Mouse (Mus musculus): Measurements from ENCODE around the gene Zfp933. TPM values are rescaled to one million over a fixed set of nuclear protein-coding genes. Genes with fewer than 3 reads are reported as not detected.
A peak's percentile ranks its signal among the peaks of the same experiment; 100 is the strongest.
"Not testable (repeated sequence)": the region's sequence is repeated elsewhere in the genome, so short reads cannot be mapped to it uniquely, and the experiment has no call there.

Gene Zfp933
- polyA plus RNA-seq, 1 experiment = 0.55 TPM

DNA sequence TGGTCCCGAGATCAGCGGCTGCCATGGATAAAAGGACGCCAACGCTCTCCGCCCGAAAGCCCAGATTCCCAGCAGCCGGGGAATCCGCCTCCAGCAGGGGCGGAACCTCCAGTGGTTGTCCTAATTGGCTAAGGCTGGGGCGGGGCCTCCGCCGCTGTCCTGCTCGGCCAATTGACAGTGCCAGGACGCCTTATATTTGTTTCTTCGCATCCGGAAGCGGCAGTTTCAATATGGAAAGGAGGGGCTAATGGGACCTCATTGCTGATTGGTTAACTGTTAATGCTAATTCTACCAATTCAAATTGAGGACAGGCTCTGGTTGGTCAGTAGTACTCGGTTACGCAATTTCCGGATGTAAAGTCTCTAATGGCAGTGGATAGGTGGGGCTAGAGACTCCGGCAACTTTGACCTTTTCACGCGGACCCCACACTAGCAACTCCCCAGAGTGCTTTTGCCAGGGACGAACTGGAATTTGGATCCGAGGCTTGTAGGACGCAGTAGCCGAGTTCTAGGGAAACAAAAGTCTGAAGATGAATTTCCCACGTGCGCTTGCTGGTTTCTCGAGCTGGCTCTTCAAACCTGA lies 20.4 kb upstream of the Zfp933 start, which contains the start of the genes Miip and Fv1:
Gene Miip, minus strand, starts transcription at position 367 of the 582 bp plus-strand sequence.
Gene Fv1, plus strand, starts transcription at position 530 of the 582 bp plus-strand sequence.
- H3K27me3 ChIP-seq (ENCODE audit: control insufficient read depth, insufficient read depth, insufficient read length) = no peaks in the 10 kb centered on the region
- TF ChIP-seq CEBPB (IDR thresholded peaks at IDR 0.05; ENCODE audit: low read depth) (peak; percentile 97), CTCF (IDR thresholded peaks at IDR 0.05; ENCODE audit: control insufficient read depth, insufficient read depth, insufficient read length) (no peak), USF1 (IDR thresholded peaks at IDR 0.05; ENCODE audit: low read depth) (no peak)
- H3K4me3 ChIP-seq (ENCODE audit: insufficient read depth, poor library complexity, severe bottlenecking) = peak within 1 kb of the TSS; percentile 86
- peaks cover 21% of the 10 kb centered on the region for H3K79me2 ChIP-seq (ENCODE audit: control insufficient read depth, insufficient read depth)
- H3K36me3 ChIP-seq (ENCODE audit: control insufficient read depth, insufficient read depth) = peaks cover 25% of the 10 kb centered on the region
- H3K79me3 ChIP-seq (ENCODE audit: low read depth) = peaks cover 22% of the 10 kb centered on the region
- peak within 1 kb of the TSS; percentile 88 for H3ac ChIP-seq (ENCODE audit: control insufficient read depth, insufficient read length, low read depth)

DNA sequence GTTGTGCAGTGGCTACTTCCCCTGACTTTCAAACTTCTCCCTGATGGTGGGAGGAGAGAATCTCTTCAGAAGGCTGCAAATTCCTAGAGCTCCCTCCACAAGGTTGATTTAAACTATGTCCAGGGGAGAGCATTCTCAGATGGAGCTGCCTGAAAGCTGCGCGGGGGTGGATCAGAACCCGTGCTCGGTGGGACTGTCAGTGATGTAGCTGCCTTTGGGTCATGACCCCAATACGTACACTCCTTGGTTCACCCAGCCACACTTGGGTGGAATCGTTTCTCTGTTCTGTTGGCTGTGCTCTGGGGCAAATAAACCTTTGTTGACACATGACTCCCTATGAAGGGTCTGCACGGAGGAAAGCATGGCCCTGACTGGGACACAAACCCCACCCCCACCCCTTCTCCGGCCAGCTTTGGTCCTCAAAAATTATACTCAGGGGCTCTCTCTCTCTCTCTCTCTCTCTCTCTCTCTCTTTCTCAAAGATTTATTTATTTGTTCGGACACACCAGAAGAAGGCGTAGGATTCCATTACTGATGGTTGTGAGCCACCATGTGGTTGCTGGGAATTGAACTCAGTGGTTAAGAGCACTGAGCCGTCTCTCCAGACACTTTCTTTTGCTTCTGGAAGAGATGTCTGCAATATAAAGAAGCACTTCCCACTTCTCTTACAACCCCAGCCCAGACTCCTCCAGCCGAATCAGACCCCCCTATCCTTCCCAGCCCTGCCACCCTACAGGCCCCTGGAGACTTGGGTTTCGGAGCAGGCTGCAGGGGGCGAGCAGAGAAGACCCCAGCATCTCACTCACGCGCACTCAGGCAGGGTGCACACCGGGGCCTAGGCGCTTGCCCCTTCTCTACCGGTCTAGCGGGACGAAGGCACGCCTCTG lies 19.6 kb upstream of the Zfp933 start:
- H3K36me3 ChIP-seq (ENCODE audit: control insufficient read depth, insufficient read depth) = peaks cover 17% of the 10 kb centered on the region
- H3ac ChIP-seq (ENCODE audit: control insufficient read depth, insufficient read length, low read depth) = peak overlapping the region; percentile 88
- H3K79me3 ChIP-seq (ENCODE audit: low read depth) = peaks cover 22% of the 10 kb centered on the region
- H3K4me3 ChIP-seq (ENCODE audit: insufficient read depth, poor library complexity, severe bottlenecking) = peak overlapping the region; percentile 86
- peaks cover 21% of the 10 kb centered on the region for H3K79me2 ChIP-seq (ENCODE audit: control insufficient read depth, insufficient read depth)
- TF ChIP-seq CTCF (IDR thresholded peaks at IDR 0.05; ENCODE audit: control insufficient read depth, insufficient read depth, insufficient read length) = no peak
- no peak for TF ChIP-seq USF1 (IDR thresholded peaks at IDR 0.05; ENCODE audit: low read depth)
- no peak for TF ChIP-seq MYOG (IDR thresholded peaks at IDR 0.05; ENCODE audit: control insufficient read depth, extremely low read depth, insufficient read length)
- no peak for TF ChIP-seq MYOD1 (IDR thresholded peaks at IDR 0.05; ENCODE audit: control insufficient read depth, insufficient read length, low read depth)
- TF ChIP-seq MAX (IDR thresholded peaks at IDR 0.05) = no peak
- no peak for TF ChIP-seq FOSL1 (IDR thresholded peaks at IDR 0.05; ENCODE audit: insufficient read depth, low read length, poor library complexity, severe bottlenecking)
- no peak for TF ChIP-seq CEBPB (IDR thresholded peaks at IDR 0.05; ENCODE audit: low read depth)
- H3K27me3 ChIP-seq (ENCODE audit: control insufficient read depth, insufficient read depth, insufficient read length) = no peaks in the 10 kb centered on the region

DNA sequence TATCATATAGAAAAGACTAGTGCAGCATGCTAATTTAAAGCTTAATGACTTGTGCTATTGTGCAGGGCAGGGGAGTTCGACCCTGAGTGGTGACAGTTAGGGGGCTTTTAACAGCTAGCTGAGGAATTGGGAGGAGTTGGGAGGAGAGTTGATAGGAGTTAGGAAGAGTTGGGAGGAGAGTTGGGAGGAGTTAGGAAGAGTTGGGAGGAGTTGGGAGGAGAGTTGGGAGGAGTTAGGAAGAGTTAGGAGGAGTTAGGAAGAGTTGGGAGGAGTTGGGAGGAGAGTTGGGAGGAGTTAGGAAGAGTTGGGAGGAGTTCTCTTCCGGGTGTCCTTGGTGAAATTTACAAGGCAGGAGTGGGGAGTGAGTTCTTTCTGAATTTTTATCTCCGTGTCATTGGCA lies 18.6 kb upstream of the Zfp933 start:
- Histone ChIP-seq H3K79me2 (ENCODE audit: control insufficient read depth, insufficient read depth) (peaks cover 21% of the 10 kb centered on the region), H3K36me3 (ENCODE audit: control insufficient read depth, insufficient read depth) (peaks cover 18% of the 10 kb centered on the region), H3K79me3 (ENCODE audit: low read depth) (peaks cover 22% of the 10 kb centered on the region)
- H3K27me3 ChIP-seq (ENCODE audit: control insufficient read depth, insufficient read depth, insufficient read length); H3K4me3 ChIP-seq (ENCODE audit: insufficient read depth, poor library complexity, severe bottlenecking); H3ac ChIP-seq (ENCODE audit: control insufficient read depth, insufficient read length, low read depth): not testable (repeated sequence)

DNA sequence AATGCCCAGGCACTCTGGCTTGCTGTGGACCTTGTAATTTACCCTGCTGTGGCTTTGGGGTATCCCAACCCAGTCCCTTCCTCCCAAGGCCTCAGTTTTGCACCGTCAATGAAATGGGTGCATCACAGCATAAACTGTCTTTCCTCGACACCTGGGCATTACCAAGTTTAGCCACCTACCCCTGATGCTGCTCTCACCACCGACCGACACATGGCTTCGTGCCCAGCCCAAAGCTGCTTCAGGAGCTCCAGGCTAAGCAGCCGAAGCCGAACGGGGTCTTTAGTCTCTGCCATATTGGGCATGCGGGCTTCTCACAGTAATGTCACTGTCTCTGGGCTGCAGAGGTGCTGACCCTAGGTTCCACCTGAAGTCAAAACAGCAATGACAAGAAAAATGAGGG lies 17.9 kb upstream of the Zfp933 start:
- H3K4me3 ChIP-seq (ENCODE audit: insufficient read depth, poor library complexity, severe bottlenecking) = no peak overlapping the region
- H3K36me3 ChIP-seq (ENCODE audit: control insufficient read depth, insufficient read depth) = peaks cover 21% of the 10 kb centered on the region
- H3K79me3 ChIP-seq (ENCODE audit: low read depth) = peaks cover 20% of the 10 kb centered on the region
- H3K27me3 ChIP-seq (ENCODE audit: control insufficient read depth, insufficient read depth, insufficient read length) = no peaks in the 10 kb centered on the region
- H3ac ChIP-seq (ENCODE audit: control insufficient read depth, insufficient read length, low read depth) = no peak overlapping the region
- H3K79me2 ChIP-seq (ENCODE audit: control insufficient read depth, insufficient read depth) = peaks cover 21% of the 10 kb centered on the region
- TF ChIP-seq CTCF (IDR thresholded peaks at IDR 0.05; ENCODE audit: control insufficient read depth, insufficient read depth, insufficient read length) (no peak), USF1 (IDR thresholded peaks at IDR 0.05; ENCODE audit: low read depth) (no peak), CEBPB (IDR thresholded peaks at IDR 0.05; ENCODE audit: low read depth) (no peak), MYOG (IDR thresholded peaks at IDR 0.05; ENCODE audit: control insufficient read depth, extremely low read depth, insufficient read length) (no peak), MYOD1 (IDR thresholded peaks at IDR 0.05; ENCODE audit: control insufficient read depth, insufficient read length, low read depth) (no peak), MAX (IDR thresholded peaks at IDR 0.05) (no peak), FOSL1 (IDR thresholded peaks at IDR 0.05; ENCODE audit: insufficient read depth, low read length, poor library complexity, severe bottlenecking) (no peak)

DNA sequence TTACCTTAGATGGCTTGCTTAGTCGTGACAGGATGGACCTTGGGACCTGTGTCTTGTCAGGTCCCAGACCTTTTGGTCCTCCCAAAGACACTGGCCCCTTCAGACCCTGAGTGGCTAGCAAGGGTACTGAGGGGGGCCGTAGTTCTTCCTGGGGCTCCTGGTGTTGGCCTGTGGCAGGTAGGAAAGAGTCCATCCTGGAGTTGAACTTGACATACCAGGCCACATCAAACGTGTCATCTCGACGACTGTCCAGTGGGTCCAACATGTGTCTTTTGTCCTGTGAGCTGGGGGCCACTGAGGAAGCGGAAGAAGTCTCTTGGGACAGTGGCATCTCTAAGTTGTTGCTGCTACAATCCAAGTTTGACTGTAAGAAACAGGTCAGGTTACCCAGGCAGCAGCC lies 17.5 kb upstream of the Zfp933 start:
- Histone ChIP-seq H3K27me3 (ENCODE audit: control insufficient read depth, insufficient read depth, insufficient read length) (no peaks in the 10 kb centered on the region), H3K36me3 (ENCODE audit: control insufficient read depth, insufficient read depth) (peaks cover 21% of the 10 kb centered on the region), H3K4me3 (ENCODE audit: insufficient read depth, poor library complexity, severe bottlenecking) (no peak overlapping the region), H3ac (ENCODE audit: control insufficient read depth, insufficient read length, low read depth) (no peak overlapping the region), H3K79me2 (ENCODE audit: control insufficient read depth, insufficient read depth) (peaks cover 21% of the 10 kb centered on the region), H3K79me3 (ENCODE audit: low read depth) (peaks cover 20% of the 10 kb centered on the region)
- TF ChIP-seq MYOD1 (IDR thresholded peaks at IDR 0.05; ENCODE audit: control insufficient read depth, insufficient read length, low read depth) = no peak
- TF ChIP-seq CTCF (IDR thresholded peaks at IDR 0.05; ENCODE audit: control insufficient read depth, insufficient read depth, insufficient read length) = no peak
- no peak for TF ChIP-seq MYOG (IDR thresholded peaks at IDR 0.05; ENCODE audit: control insufficient read depth, extremely low read depth, insufficient read length)
- TF ChIP-seq CEBPB (IDR thresholded peaks at IDR 0.05; ENCODE audit: low read depth) = no peak
- no peak for TF ChIP-seq MAX (IDR thresholded peaks at IDR 0.05)
- TF ChIP-seq FOSL1 (IDR thresholded peaks at IDR 0.05; ENCODE audit: insufficient read depth, low read length, poor library complexity, severe bottlenecking) = no peak
- TF ChIP-seq USF1 (IDR thresholded peaks at IDR 0.05; ENCODE audit: low read depth) = no peak

DNA sequence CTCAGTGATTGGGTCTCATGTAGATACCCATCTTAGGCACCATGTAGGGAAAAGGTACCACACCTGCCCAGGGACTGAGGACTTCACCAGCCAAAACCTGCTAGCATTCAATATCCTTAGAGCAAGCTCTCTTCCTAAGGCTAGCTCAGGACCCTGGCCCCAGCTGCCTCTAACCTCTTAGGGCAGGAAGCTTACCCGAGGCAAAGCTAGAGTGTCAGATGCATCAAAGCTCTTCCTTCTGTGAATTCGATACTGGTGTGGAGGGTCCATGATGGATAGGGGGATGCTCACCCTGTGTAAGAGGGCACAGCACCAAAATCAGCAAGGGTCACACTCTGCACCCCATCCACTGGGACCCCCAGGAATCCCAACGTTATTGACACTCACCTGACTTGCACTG lies 13.9 kb upstream of the Zfp933 start:
- H3K27me3 ChIP-seq (ENCODE audit: control insufficient read depth, insufficient read depth, insufficient read length) = no peaks in the 10 kb centered on the region
- no peak overlapping the region for H3K4me3 ChIP-seq (ENCODE audit: insufficient read depth, poor library complexity, severe bottlenecking)
- TF ChIP-seq CTCF (IDR thresholded peaks at IDR 0.05; ENCODE audit: control insufficient read depth, insufficient read depth, insufficient read length) (no peak), MAX (IDR thresholded peaks at IDR 0.05) (no peak), FOSL1 (IDR thresholded peaks at IDR 0.05; ENCODE audit: insufficient read depth, low read length, poor library complexity, severe bottlenecking) (no peak), USF1 (IDR thresholded peaks at IDR 0.05; ENCODE audit: low read depth) (no peak), MYOD1 (IDR thresholded peaks at IDR 0.05; ENCODE audit: control insufficient read depth, insufficient read length, low read depth) (no peak), MYOG (IDR thresholded peaks at IDR 0.05; ENCODE audit: control insufficient read depth, extremely low read depth, insufficient read length) (no peak), CEBPB (IDR thresholded peaks at IDR 0.05; ENCODE audit: low read depth) (no peak)
- no peaks in the 10 kb centered on the region for H3K79me3 ChIP-seq (ENCODE audit: low read depth)
- H3K36me3 ChIP-seq (ENCODE audit: control insufficient read depth, insufficient read depth) = peaks cover 21% of the 10 kb centered on the region
- H3K79me2 ChIP-seq (ENCODE audit: control insufficient read depth, insufficient read depth) = no peaks in the 10 kb centered on the region
- H3ac ChIP-seq (ENCODE audit: control insufficient read depth, insufficient read length, low read depth) = no peak overlapping the region
